Mouse (Mus musculus): Measurements from ENCODE around the gene Sox12.

DNA sequence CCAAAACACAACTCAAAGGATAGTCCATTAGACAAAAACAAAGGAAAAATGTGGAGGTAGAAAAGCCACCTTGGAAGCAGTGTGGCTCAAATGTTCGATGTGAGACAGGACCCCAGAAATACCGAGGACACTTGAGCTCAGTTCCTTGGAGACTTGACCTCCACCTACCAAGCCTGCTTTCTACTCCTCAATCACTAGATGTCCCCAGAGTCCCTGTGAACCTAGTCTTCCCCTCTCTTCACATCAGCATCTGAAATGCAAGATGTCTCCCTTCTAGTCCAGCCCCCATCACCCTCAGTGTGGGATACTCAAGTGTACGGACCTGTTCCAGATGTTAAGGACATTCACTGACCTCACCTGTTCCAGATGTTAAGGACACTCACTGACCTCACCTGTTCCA is 5.1 kb downstream of the Sox12 start:
- TF ChIP-seq CTCF (IDR thresholded peaks at IDR 0.05; ENCODE audit: extremely low read depth, insufficient read depth, low read length) = peak; percentile 90
- no peak for TF ChIP-seq POLR2A (IDR thresholded peaks at IDR 0.05; ENCODE audit: extremely low read depth, insufficient read depth, low read length)

Measured in cortical plate, adult 2 months (tissue).